Mouse (Mus musculus): Measurements from ENCODE around the gene Prmt3. TPM values are rescaled to one million over a fixed set of nuclear protein-coding genes. Genes with fewer than 3 reads are reported as not detected.

The Prmt3 gene
- polyA plus RNA-seq, 1 experiment from 2014 or later = 52.3 TPM

DNA sequence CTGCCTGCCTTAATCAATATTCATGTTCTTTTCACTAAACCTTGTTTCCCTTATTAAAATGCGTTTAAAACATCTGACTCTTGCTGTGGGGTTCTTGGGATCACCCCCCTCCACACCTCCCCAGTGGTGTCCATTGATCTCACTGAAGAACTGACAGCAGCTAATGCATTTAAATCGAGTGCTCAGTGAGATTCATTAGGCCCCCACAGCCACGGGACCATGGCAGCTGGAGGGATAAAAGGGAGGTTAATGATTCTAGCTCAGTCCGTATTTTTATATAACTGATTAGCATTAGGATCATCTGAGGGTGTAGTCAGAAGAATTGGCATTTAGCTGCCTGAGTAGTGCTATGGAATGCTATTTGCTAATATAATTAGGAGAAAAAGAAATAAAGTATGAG is 41.2 kb downstream of the Prmt3 start:
- Histone ChIP-seq H3K4me2 (ENCODE audit: low read length) (no peak overlapping the region), H3K4me3 (replicated peaks; ENCODE audit: low read depth, low read length) (no peak overlapping the region), H3K36me3 (ENCODE audit: insufficient read depth, low read length) (peaks cover 8% of the 10 kb centered on the region; the same call in 1 of the 2 replicates), H3K9ac (ENCODE audit: low read depth, low read length) (no peak overlapping the region), H3K9me3 (replicated peaks; ENCODE audit: low read length) (no peaks in the 10 kb centered on the region), H3K4me1 (replicated peaks; ENCODE audit: insufficient read depth, low read length) (no peaks in the 10 kb centered on the region), H3K27me3 (ENCODE audit: insufficient read depth, low read length) (no peaks in the 10 kb centered on the region), H3K27ac (no peak overlapping the region)
- no peak for TF ChIP-seq CTCF (IDR thresholded peaks at IDR 0.05; ENCODE audit: low read depth)
- no peak for DNase-seq (ENCODE audit: low spot score)
- ATAC-seq (replicated peaks; ENCODE audit: low FRiP score, low read depth) = no peak
- 65% methylated on average over 4 of the region's 4 CpGs for whole genome bisulfite sequencing

DNA sequence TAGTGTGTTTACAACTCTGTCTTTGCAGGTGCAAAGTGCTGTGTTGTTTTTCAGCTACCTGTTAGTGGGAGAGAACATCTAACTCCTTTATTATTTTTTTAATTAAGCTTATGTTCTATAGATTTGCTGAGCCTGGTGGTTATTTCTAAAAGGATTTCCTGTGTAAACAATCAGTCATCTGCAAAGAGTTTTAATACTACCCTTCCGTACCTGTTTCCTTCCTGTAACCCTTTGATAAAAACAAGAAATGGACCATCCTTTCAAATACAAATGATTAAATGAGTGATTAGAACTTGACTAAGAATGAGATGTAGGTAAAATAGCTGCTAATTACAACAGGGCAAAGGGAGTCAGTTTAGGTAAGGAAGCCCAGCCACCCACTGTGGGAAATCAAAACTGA is 43.2 kb downstream of the Prmt3 start:
- H3K4me3 ChIP-seq (replicated peaks; ENCODE audit: low read depth, low read length) = no peak overlapping the region
- peaks cover 9% of the 10 kb centered on the region for H3K36me3 ChIP-seq (ENCODE audit: insufficient read depth, low read length)
- H3K4me1 ChIP-seq (replicated peaks; ENCODE audit: insufficient read depth, low read length) = no peaks in the 10 kb centered on the region
- no peaks in the 10 kb centered on the region for H3K9me3 ChIP-seq (replicated peaks; ENCODE audit: low read length)
- ATAC-seq (replicated peaks; ENCODE audit: low FRiP score, low read depth) = no peak
- no peak overlapping the region for H3K9ac ChIP-seq (ENCODE audit: low read depth, low read length)
- H3K4me2 ChIP-seq (ENCODE audit: low read length) = no peak overlapping the region
- H3K27me3 ChIP-seq (ENCODE audit: insufficient read depth, low read length) = no peaks in the 10 kb centered on the region
- H3K27ac ChIP-seq = no peak overlapping the region
- TF ChIP-seq CTCF (IDR thresholded peaks at IDR 0.05; ENCODE audit: low read depth) = no peak
- WGBS = 66% methylated on average over 1 of the region's 1 CpGs
- DNase-seq (ENCODE audit: low spot score) = no peak

DNA sequence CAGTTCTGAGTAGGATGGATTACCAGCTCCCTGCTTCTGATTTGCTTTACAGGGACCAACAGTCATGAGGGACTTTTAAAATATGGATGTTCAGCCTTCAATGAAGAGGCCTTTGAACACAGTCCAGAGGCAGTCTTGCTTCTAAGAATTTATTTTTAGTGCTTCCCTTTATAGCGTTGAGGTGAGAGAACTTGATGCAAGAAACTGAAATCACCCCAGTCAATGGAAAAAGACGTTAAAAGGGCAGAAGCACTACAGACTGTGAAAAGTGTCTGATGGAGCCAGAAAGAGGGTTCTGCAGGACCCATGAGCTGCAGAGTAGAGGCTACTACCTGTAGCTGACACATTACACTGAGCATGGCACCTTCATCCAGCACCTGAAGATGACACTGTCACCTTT is 43.9 kb downstream of the Prmt3 start:
- ATAC-seq (replicated peaks; ENCODE audit: low FRiP score, low read depth) (no peak), DNase-seq (ENCODE audit: low spot score) (no peak)
- no peak for TF ChIP-seq CTCF (IDR thresholded peaks at IDR 0.05; ENCODE audit: low read depth)
- Histone ChIP-seq H3K4me3 (replicated peaks; ENCODE audit: low read depth, low read length) (no peak overlapping the region), H3K4me1 (replicated peaks; ENCODE audit: insufficient read depth, low read length) (no peaks in the 10 kb centered on the region), H3K27me3 (ENCODE audit: insufficient read depth, low read length) (no peaks in the 10 kb centered on the region), H3K27ac (no peak overlapping the region), H3K9ac (ENCODE audit: low read depth, low read length) (no peak overlapping the region), H3K36me3 (ENCODE audit: insufficient read depth, low read length) (peaks cover 11% of the 10 kb centered on the region), H3K9me3 (replicated peaks; ENCODE audit: low read length) (no peaks in the 10 kb centered on the region), H3K4me2 (ENCODE audit: low read length) (no peak overlapping the region)
- WGBS = 63% methylated on average over 2 of the region's 2 CpGs

DNA sequence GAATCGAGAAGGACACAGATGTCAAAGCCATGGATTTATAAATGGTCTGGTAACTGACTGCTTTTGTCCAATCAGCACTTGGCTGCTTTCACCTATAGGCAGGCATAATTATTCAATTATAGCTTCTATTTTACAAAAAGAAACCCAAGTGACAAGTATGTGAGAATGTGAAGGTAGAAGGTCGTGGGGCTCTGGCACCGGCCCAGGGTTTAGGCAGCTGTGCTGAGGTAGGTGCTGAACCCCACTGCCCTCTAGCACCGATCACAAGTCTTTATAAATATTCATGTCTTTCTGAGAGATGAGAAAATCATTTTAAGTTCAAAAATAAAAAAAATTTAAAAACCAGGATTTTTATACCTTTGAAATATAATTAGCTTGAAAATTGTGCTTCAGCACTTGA is 45.4 kb downstream of the Prmt3 start:
- Histone ChIP-seq H3K36me3 (ENCODE audit: insufficient read depth, low read length) (peaks cover 11% of the 10 kb centered on the region), H3K4me1 (replicated peaks; ENCODE audit: insufficient read depth, low read length) (no peaks in the 10 kb centered on the region), H3K27me3 (ENCODE audit: insufficient read depth, low read length) (no peaks in the 10 kb centered on the region), H3K27ac (no peak overlapping the region), H3K9me3 (replicated peaks; ENCODE audit: low read length) (no peaks in the 10 kb centered on the region), H3K9ac (ENCODE audit: low read depth, low read length) (no peak overlapping the region), H3K4me3 (replicated peaks; ENCODE audit: low read depth, low read length) (no peak overlapping the region), H3K4me2 (ENCODE audit: low read length) (no peak overlapping the region)
- 78% methylated on average over 4 of the region's 4 CpGs for WGBS
- ATAC-seq (replicated peaks; ENCODE audit: low FRiP score, low read depth) (no peak), DNase-seq (ENCODE audit: low spot score) (no peak)
- TF ChIP-seq CTCF (IDR thresholded peaks at IDR 0.05; ENCODE audit: low read depth) = no peak

DNA sequence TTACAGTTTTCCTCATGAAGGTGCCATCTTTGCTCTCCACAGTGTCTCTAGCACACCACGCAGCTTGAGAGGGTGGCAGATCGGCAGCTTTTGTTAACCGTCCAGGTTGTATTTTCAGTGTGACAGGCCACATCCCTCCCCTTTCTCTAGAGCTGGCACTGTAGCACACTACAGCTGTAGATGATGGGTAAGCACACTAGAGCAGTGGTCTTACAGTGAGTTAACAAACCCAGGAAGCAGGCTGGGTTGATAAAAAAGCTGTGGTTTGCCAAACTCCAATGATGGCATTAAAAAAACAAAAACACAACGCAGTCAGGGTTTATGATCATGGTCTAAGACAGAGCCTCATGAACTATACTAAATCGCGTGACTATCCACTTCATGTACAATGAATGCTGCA is 45.9 kb downstream of the Prmt3 start:
- no peak overlapping the region for H3K4me2 ChIP-seq (ENCODE audit: low read length)
- H3K4me1 ChIP-seq (replicated peaks; ENCODE audit: insufficient read depth, low read length) = no peaks in the 10 kb centered on the region
- no peak overlapping the region for H3K27ac ChIP-seq
- ATAC-seq (replicated peaks; ENCODE audit: low FRiP score, low read depth) (no peak), DNase-seq (ENCODE audit: low spot score) (no peak)
- H3K9me3 ChIP-seq (replicated peaks; ENCODE audit: low read length) = no peaks in the 10 kb centered on the region
- no peak for TF ChIP-seq CTCF (IDR thresholded peaks at IDR 0.05; ENCODE audit: low read depth)
- H3K36me3 ChIP-seq (ENCODE audit: insufficient read depth, low read length) = peaks cover 11% of the 10 kb centered on the region
- WGBS = 91% methylated on average over 6 of the region's 6 CpGs
- no peak overlapping the region for H3K4me3 ChIP-seq (replicated peaks; ENCODE audit: low read depth, low read length)
- no peak overlapping the region for H3K9ac ChIP-seq (ENCODE audit: low read depth, low read length)
- H3K27me3 ChIP-seq (ENCODE audit: insufficient read depth, low read length) = no peaks in the 10 kb centered on the region

DNA sequence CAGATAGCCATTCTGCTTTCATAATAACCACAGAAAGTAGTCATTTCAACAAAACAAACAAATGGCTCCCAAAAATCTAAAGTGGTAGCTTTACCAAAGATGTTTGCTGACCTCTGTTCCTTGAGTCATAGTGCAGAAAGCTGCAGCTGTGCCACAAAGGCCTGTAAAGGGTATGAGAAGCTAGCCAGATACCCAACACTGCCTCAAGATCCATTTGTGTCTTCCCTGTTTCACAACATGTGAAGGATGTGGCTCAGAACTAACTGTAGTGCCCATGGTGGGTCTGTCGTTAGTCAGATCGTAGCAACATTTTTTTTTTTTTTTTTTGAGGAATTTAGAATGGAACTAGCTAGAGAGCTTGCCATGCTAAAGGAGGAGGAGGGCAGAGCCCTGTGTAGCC is 46.4 kb downstream of the Prmt3 start:
- no peaks in the 10 kb centered on the region for H3K9me3 ChIP-seq (replicated peaks; ENCODE audit: low read length)
- TF ChIP-seq CTCF (IDR thresholded peaks at IDR 0.05; ENCODE audit: low read depth) = no peak
- H3K36me3 ChIP-seq (ENCODE audit: insufficient read depth, low read length) = peaks cover 11% of the 10 kb centered on the region
- H3K9ac ChIP-seq (ENCODE audit: low read depth, low read length) = no peak overlapping the region
- no peak overlapping the region for H3K27ac ChIP-seq
- no peak for ATAC-seq (replicated peaks; ENCODE audit: low FRiP score, low read depth)
- H3K27me3 ChIP-seq (ENCODE audit: insufficient read depth, low read length) = no peaks in the 10 kb centered on the region
- H3K4me1 ChIP-seq (replicated peaks; ENCODE audit: insufficient read depth, low read length) = no peaks in the 10 kb centered on the region
- H3K4me2 ChIP-seq (ENCODE audit: low read length) = no peak overlapping the region
- no peak overlapping the region for H3K4me3 ChIP-seq (replicated peaks; ENCODE audit: low read depth, low read length)
- whole genome bisulfite sequencing = 85% methylated on average over 2 of the region's 2 CpGs
- DNase-seq (ENCODE audit: low spot score) = no peak

DNA sequence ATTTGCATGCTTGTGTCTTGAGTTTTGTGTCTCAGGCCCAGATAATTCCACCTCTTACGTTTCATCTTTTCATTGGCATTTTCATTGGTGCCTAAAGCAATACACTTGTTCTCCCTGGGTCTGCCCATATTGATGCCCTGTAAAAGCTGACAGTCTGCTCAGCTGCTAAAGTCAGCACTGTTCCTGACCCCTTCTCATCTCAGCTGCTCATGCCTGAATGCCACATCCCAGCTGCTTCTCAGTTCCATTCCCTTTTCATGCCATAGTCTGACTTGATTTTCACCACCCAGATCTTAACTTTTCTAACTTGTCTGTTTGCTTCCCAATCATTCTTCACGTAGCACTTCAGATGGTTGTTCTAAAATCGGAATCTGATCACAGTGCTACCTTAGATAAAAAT is 47.3 kb downstream of the Prmt3 start:
- 82% methylated on average over 3 of the region's 3 CpGs for WGBS
- no peak for ATAC-seq (replicated peaks; ENCODE audit: low FRiP score, low read depth)
- H3K4me3 ChIP-seq (replicated peaks; ENCODE audit: low read depth, low read length) = no peak overlapping the region
- H3K36me3 ChIP-seq (ENCODE audit: insufficient read depth, low read length) = peaks cover 11% of the 10 kb centered on the region
- no peak overlapping the region for H3K4me2 ChIP-seq (ENCODE audit: low read length)
- H3K9me3 ChIP-seq (replicated peaks; ENCODE audit: low read length) = no peaks in the 10 kb centered on the region
- no peaks in the 10 kb centered on the region for H3K27me3 ChIP-seq (ENCODE audit: insufficient read depth, low read length)
- no peak for DNase-seq (ENCODE audit: low spot score)
- no peaks in the 10 kb centered on the region for H3K4me1 ChIP-seq (replicated peaks; ENCODE audit: insufficient read depth, low read length)
- H3K27ac ChIP-seq = no peak overlapping the region
- no peak overlapping the region for H3K9ac ChIP-seq (ENCODE audit: low read depth, low read length)
- TF ChIP-seq CTCF (IDR thresholded peaks at IDR 0.05; ENCODE audit: low read depth) = no peak
